Mouse (Mus musculus) bone marrow macrophage, adult 2 months (primary cell): Measurements from ENCODE around the gene Rnf181. TPM values are rescaled to one million over a fixed set of nuclear protein-coding genes. Genes with fewer than 3 reads are reported as not detected.

Experiments
- H3K27ac ChIP-seq: 2 replicates; pipeline ENCODE4 v1.5.1; 2012; ENCODE audit warnings: low read depth, low read length; ENCODE audit not compliant: insufficient read depth
- H3K4me1 ChIP-seq: 2 replicates; pipeline ENCODE4 v1.6.1; 2012; ENCODE audit warnings: low read length; ENCODE audit not compliant: control insufficient read depth, insufficient read depth
- H3K4me3 ChIP-seq: 2 replicates; pipeline ENCODE4 v1.5.1; 2012; ENCODE audit warnings: mild to moderate bottlenecking, low read length, moderate library complexity; ENCODE audit not compliant: insufficient read depth
- CTCF ChIP-seq: IDR thresholded peaks from 2 replicates; pipeline ENCODE4 v1.5.1; 2012; ENCODE audit warnings: low read depth, mild to moderate bottlenecking, low read length, moderate library complexity
- POLR2A ChIP-seq: IDR thresholded peaks from 2 replicates; pipeline ENCODE4 v1.6.1; 2012; ENCODE audit warnings: mild to moderate bottlenecking, low read depth, low read length, borderline replicate concordance
- polyA plus RNA-seq: library from polyadenylated mRNA; stranded (reverse); fragments of >200 nt; gene quantifications from 2 replicates; pipeline ENCODE4 v1.2.4, GENCODE M21; 2012; ENCODE audit not compliant: missing spikeins, insufficient read depth, insufficient read length

Gene Rnf181
- polyA plus RNA-seq, 1 experiment, result 97.4 TPM

GRCm38 (mm10) chr6:72315384-72315783 is 51.4 kb downstream of the Rnf181 start:
- TF ChIP-seq CTCF, result no peak
- TF ChIP-seq POLR2A, result no peak
- Histone ChIP-seq H3K27ac (no peak overlapping the region), H3K4me3 (no peak overlapping the region), H3K4me1 (peaks cover 8% of the 10 kb centered on the region)

DNA sequence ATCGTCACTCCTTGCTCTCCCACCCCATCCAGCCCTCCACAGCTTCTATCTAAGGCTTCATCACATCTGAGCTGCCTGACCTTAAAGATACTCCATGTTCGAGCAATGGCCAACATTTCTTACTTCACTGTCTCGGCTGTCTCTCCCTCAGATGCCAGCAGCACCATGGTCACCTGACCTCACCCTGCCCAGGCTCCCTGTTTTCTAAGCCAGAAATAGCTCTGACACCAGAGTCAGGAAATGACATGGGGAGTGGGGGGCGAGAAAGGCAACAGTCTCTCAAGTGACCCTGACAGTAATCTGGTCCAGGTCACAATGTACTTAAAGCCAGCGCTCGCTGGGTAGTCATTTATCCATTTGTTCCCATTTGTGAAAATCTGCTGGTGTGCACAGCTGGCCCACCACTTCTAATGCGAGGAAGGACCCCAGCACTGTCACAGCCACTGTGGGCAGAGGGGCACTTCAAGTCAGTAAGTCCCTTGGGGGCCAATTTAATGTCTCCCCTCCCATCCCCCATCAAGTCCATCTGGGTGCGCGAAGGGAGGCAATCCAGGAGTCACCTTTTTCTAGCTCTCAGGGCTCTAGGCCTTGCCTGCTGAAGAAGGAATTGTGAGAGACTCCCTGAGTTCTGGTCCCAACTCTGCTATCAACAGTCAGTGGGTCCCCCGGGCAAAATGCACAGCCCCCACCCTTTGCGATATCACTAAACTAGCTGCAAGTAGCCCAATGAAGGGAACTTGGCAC is 53.5 kb downstream of the Rnf181 start:
- H3K4me1 ChIP-seq, result peaks cover 8% of the 10 kb centered on the region
- no peak overlapping the region for H3K4me3 ChIP-seq
- TF ChIP-seq CTCF (no peak), POLR2A (no peak)
- H3K27ac ChIP-seq, result no peak overlapping the region

- TF ChIP-seq POLR2A (no peak), CTCF (no peak)
- Histone ChIP-seq H3K27ac (no peak overlapping the region), H3K4me3 (no peak overlapping the region), H3K4me1 (peaks cover 8% of the 10 kb centered on the region)
These were observed 54.6 kb downstream of the Rnf181 start for GRCm38 (mm10) chr6:72312198-72312597.

Other genes starting within 250 kb of the Rnf181 start
- gene Atoh8, start 131.4 kb downstream of the Rnf181 start, polyA plus RNA-seq, result not detected in 2 replicates
- gene Sftpb, start 62.3 kb downstream of the Rnf181 start, polyA plus RNA-seq, result not detected in 2 replicates
- 19.9 and 20.2 TPM in 2 replicates for gene Usp39, start 21.8 kb downstream of the Rnf181 start, polyA plus RNA-seq
- gene 0610030E20Rik, start 19.6 kb downstream of the Rnf181 start, polyA plus RNA-seq, result 33.9 and 36.5 TPM in 2 replicates
- 3.0 and 3.6 TPM in 2 replicates for gene Tmem150a, start 11.5 kb downstream of the Rnf181 start, polyA plus RNA-seq
- 5.3 and 10.5 TPM in 2 replicates for gene Vamp5, start 13.5 kb upstream of the Rnf181 start, polyA plus RNA-seq
- 348 and 352 TPM in 2 replicates for gene Vamp8, start 23.7 kb upstream of the Rnf181 start, polyA plus RNA-seq
- gene Ggcx, start 47.4 kb upstream of the Rnf181 start, polyA plus RNA-seq, result 15.7 and 18.3 TPM in 2 replicates
- gene Mat2a, start 72.6 kb upstream of the Rnf181 start, polyA plus RNA-seq, result 88.0 and 88.8 TPM in 2 replicates
- 1.3 TPM in 1 of 2 replicates, not detected in the other for gene Sh2d6, start 154.8 kb upstream of the Rnf181 start, polyA plus RNA-seq
- 788 and 835 TPM in 2 replicates for gene Capg, start 177.4 kb upstream of the Rnf181 start, polyA plus RNA-seq
- gene Elmod3, start 231.5 kb upstream of the Rnf181 start, polyA plus RNA-seq, result 12.0 and 12.6 TPM in 2 replicates
- gene Retsat, start 231.5 kb upstream of the Rnf181 start, polyA plus RNA-seq, result 15.7 and 21.3 TPM in 2 replicates